Mouse (Mus musculus) limb, embryonic 15.5 days (tissue): ENCODE results near the gene Rbfox1. TPM values are rescaled to one million over a fixed set of nuclear protein-coding genes. Genes with fewer than 3 reads are reported as not detected.
A peak's percentile ranks its signal among the peaks of the same experiment; 100 is the strongest.

Experiments used
- ATAC-seq: fragments of 200-750 bp; cut with Nextera tagmentation; 2 replicates; pipeline ENCODE4 v1.8.0; 2017; ENCODE audit warnings: low read depth, moderate TSS enrichment; ENCODE audit not compliant: insufficient number of reproducible peaks, low FRiP score, low TSS enrichment
- H3K27ac ChIP-seq: fragments of 300-500 bp; sonication (generic); 2 replicates; pipeline ENCODE4 v1.5.1; 2015; ENCODE audit warnings: moderate library complexity, mild to moderate bottlenecking, inconsistent platforms
- H3K27me3 ChIP-seq: fragments of 300-500 bp; sonication (generic); 2 replicates; pipeline ENCODE4 v1.6.1; 2015; ENCODE audit warnings: inconsistent platforms
- H3K36me3 ChIP-seq: fragments of 300-500 bp; sonication (generic); 2 replicates; pipeline ENCODE4 v1.6.1; 2015; ENCODE audit warnings: inconsistent platforms
- H3K4me1 ChIP-seq: fragments of 300-500 bp; sonication (generic); 2 replicates; pipeline ENCODE4 v1.6.1; 2015; ENCODE audit warnings: inconsistent platforms
- H3K4me2 ChIP-seq: fragments of 300-500 bp; sonication (generic); 2 replicates; pipeline ENCODE4 v1.6.1; 2015; ENCODE audit warnings: mild to moderate bottlenecking, inconsistent platforms
- H3K4me3 ChIP-seq: fragments of 300-500 bp; sonication (generic); 2 replicates; pipeline ENCODE4 v1.5.1; 2015; ENCODE audit warnings: mild to moderate bottlenecking, inconsistent platforms
- H3K9ac ChIP-seq: fragments of 300-500 bp; sonication (generic); 2 replicates; pipeline ENCODE4 v1.6.1; 2015; ENCODE audit warnings: inconsistent platforms
- H3K9me3 ChIP-seq: fragments of 300-500 bp; sonication (generic); 2 replicates; pipeline ENCODE4 v1.6.1; 2016; ENCODE audit warnings: inconsistent platforms
- WGBS: fragments of 180-500 bp; shearing (Covaris S2); methylation state at CpG from one replicate; pipeline ENCODE4 v1.1.7; 2015; 5-methylcytosine and 5-hydroxymethylcytosine counted together
- polyA plus RNA-seq: library from polyadenylated mRNA; unstranded; fragments of >200 nt; fragmentation: Nextera tagmentation; extraction: Ambion mirVana; gene quantifications from 2 replicates; pipeline ENCODE4 v1.2.1, GENCODE M21; 2015

Gene Rbfox1
- polyA plus RNA-seq, 1 experiment from 2014 or later: 4.0 TPM

- no peak overlapping the region for H3K9ac ChIP-seq
- H3K4me2 ChIP-seq: no peak overlapping the region
- H3K9me3 ChIP-seq: no peaks in the 10 kb centered on the region
- H3K27ac ChIP-seq: no peak overlapping the region
- H3K4me3 ChIP-seq: no peak overlapping the region
- H3K36me3 ChIP-seq: no peaks in the 10 kb centered on the region
- WGBS: 32% methylated on average over 14 of the region's 14 CpGs
- peaks cover 12% of the 10 kb centered on the region; the same call in 1 of the 2 replicates for H3K4me1 ChIP-seq
- ATAC-seq: peak; percentile 35; the same call in 1 of the 2 replicates
- H3K27me3 ChIP-seq: no peaks in the 10 kb centered on the region
Measured at GRCm38 (mm10) chr16:6769495-6770237, 884.5 kb downstream of the Rbfox1 start.

GRCm38 (mm10) chr16:6777506-6778185 is 892.5 kb downstream of the Rbfox1 start:
- Histone ChIP-seq H3K9ac (no peak overlapping the region), H3K27ac (no peak overlapping the region), H3K27me3 (no peaks in the 10 kb centered on the region), H3K9me3 (no peaks in the 10 kb centered on the region), H3K4me1 (no peaks in the 10 kb centered on the region), H3K4me3 (no peak overlapping the region), H3K4me2 (no peak overlapping the region), H3K36me3 (no peaks in the 10 kb centered on the region)
- ATAC-seq: no peak
- WGBS: 81% methylated on average over 6 of the region's 6 CpGs

GRCm38 (mm10) chr16:6784144-6784543 is 899.0 kb downstream of the Rbfox1 start:
- H3K4me1 ChIP-seq: no peaks in the 10 kb centered on the region
- WGBS: 50% methylated on average over 5 of the region's 5 CpGs
- H3K9ac ChIP-seq: no peak overlapping the region
- no peak overlapping the region for H3K4me2 ChIP-seq
- no peaks in the 10 kb centered on the region for H3K9me3 ChIP-seq
- no peaks in the 10 kb centered on the region for H3K36me3 ChIP-seq
- ATAC-seq: no peak
- no peak overlapping the region for H3K4me3 ChIP-seq
- no peaks in the 10 kb centered on the region for H3K27me3 ChIP-seq
- no peak overlapping the region for H3K27ac ChIP-seq

GRCm38 (mm10) chr16:6785026-6785425 is 899.9 kb downstream of the Rbfox1 start:
- Histone ChIP-seq H3K36me3 (no peaks in the 10 kb centered on the region), H3K4me1 (no peaks in the 10 kb centered on the region), H3K9ac (no peak overlapping the region), H3K27me3 (no peaks in the 10 kb centered on the region), H3K4me2 (no peak overlapping the region), H3K9me3 (no peaks in the 10 kb centered on the region), H3K27ac (no peak overlapping the region), H3K4me3 (no peak overlapping the region)
- 47% methylated on average over 4 of the region's 4 CpGs for WGBS
- ATAC-seq: no peak

DNA sequence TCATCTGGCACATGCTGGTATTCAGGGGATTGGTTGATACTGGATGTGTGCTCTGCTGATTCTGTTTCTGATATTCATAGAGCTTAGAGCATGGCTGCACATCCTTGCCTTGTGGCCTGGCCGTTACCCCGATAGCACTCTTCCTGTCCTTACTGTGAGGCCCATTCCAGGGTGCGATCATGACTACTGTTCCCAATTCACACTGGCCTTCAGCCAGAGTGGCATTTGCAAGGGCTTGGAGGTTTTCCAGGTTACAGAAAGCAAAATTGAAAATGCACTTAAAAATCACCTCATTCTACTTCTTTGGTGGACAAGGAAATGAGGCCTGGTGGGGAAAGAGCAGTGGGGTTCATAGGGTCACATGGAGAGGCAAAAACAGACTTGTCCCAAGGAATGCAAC is 906.1 kb downstream of the Rbfox1 start:
- Histone ChIP-seq H3K9ac (no peak overlapping the region), H3K4me1 (no peaks in the 10 kb centered on the region), H3K27ac (no peak overlapping the region), H3K4me3 (no peak overlapping the region), H3K9me3 (no peaks in the 10 kb centered on the region), H3K27me3 (no peaks in the 10 kb centered on the region), H3K4me2 (no peak overlapping the region), H3K36me3 (no peaks in the 10 kb centered on the region)
- no peak for ATAC-seq
- WGBS: 59% methylated on average over 3 of the region's 3 CpGs

- ATAC-seq: no peak
- H3K4me1 ChIP-seq: no peaks in the 10 kb centered on the region
- no peaks in the 10 kb centered on the region for H3K36me3 ChIP-seq
- H3K4me2 ChIP-seq: no peak overlapping the region
- no peaks in the 10 kb centered on the region for H3K9me3 ChIP-seq
- WGBS: 11% methylated on average over 9 of the region's 9 CpGs
- H3K4me3 ChIP-seq: no peak overlapping the region
- H3K9ac ChIP-seq: no peak overlapping the region
- no peaks in the 10 kb centered on the region for H3K27me3 ChIP-seq
- H3K27ac ChIP-seq: no peak overlapping the region
Measured at GRCm38 (mm10) chr16:6791655-6792054, 906.5 kb downstream of the Rbfox1 start.

DNA sequence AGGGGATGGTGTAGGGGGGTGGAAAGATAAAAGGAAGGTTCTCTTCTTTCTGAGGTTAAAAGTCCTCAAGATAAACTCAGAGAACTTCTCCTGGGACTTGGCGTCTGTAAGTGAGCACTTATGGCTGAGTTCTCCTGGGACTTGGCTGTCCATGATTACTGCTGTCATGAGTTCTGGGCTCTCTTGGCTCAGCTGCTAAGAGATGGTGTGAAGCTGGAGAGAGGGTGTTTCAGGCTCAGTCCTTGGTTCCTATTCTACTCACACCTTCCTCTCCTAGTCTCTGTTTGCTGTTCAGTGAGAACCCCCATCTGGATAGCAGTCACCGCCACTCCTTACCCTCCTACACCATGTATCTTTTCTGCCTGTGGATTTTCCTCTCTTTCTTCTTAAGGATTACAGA is 921.1 kb downstream of the Rbfox1 start:
- no peak overlapping the region for H3K27ac ChIP-seq
- no peaks in the 10 kb centered on the region for H3K9me3 ChIP-seq
- H3K4me2 ChIP-seq: no peak overlapping the region
- no peak overlapping the region for H3K4me3 ChIP-seq
- H3K9ac ChIP-seq: no peak overlapping the region
- ATAC-seq: no peak
- H3K27me3 ChIP-seq: no peaks in the 10 kb centered on the region
- 82% methylated on average over 2 of the region's 2 CpGs for WGBS
- no peaks in the 10 kb centered on the region for H3K36me3 ChIP-seq
- H3K4me1 ChIP-seq: no peaks in the 10 kb centered on the region

DNA sequence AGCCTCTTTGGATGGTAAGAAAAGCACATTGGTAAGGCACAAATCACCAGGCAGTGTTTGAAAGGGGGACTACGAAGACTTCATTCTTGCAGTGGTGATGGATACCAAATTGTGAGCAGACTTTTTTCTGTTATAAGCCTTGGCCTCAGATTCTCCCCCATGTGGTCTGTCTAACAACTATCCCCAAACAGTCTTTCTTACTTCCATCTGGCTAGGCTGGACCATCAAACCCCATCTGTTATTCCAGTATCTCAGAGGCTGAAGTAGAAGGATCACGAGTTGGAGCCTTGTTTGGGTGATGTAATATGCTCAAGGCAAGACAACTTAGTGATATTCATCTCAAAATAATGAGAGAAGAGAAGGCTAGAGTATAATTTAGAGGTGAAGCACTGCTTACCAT is 922.7 kb downstream of the Rbfox1 start:
- no peaks in the 10 kb centered on the region for H3K9me3 ChIP-seq
- H3K9ac ChIP-seq: no peak overlapping the region
- H3K4me2 ChIP-seq: no peak overlapping the region
- H3K27me3 ChIP-seq: no peaks in the 10 kb centered on the region
- ATAC-seq: no peak
- H3K4me3 ChIP-seq: no peak overlapping the region
- no peak overlapping the region for H3K27ac ChIP-seq
- H3K4me1 ChIP-seq: 0 out of 2 replicates have a peak, but pooled peaks cover 1% of the 10 kb centered on the region
- no peaks in the 10 kb centered on the region for H3K36me3 ChIP-seq
- 72% methylated on average over 2 of the region's 2 CpGs for WGBS

DNA sequence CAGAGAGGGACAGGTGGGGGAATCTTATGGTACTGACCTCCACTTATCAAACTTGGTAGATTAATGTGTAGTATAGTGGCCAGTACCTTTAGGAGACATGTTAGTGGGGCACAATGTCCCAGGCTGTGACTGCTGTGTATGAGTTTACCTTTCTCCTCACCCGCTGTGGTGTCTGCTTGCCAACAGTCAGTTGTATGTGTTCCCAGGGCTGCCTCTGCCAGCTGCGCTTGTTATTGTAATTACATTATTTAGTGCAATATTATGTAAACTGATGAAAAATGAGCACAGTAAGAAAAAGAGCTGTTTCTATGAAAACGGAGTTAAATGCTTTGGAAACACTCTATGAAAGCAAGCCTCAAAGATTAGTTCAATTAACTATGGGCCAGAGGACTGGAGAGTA is 928.7 kb downstream of the Rbfox1 start:
- Histone ChIP-seq H3K4me3 (no peak overlapping the region), H3K9ac (no peak overlapping the region), H3K4me2 (no peak overlapping the region), H3K36me3 (no peaks in the 10 kb centered on the region), H3K27ac (no peak overlapping the region), H3K27me3 (no peaks in the 10 kb centered on the region), H3K9me3 (no peaks in the 10 kb centered on the region), H3K4me1 (peaks cover 9% of the 10 kb centered on the region; the same call in 1 of the 2 replicates)
- 61% methylated on average over 3 of the region's 3 CpGs for WGBS
- ATAC-seq: no peak

GRCm38 (mm10) chr16:6821741-6822140 is 936.6 kb downstream of the Rbfox1 start:
- no peak for ATAC-seq
- 72% methylated on average over 1 of the region's 1 CpGs for WGBS
- Histone ChIP-seq H3K4me2 (no peak overlapping the region), H3K9me3 (no peaks in the 10 kb centered on the region), H3K36me3 (no peaks in the 10 kb centered on the region), H3K4me1 (no peaks in the 10 kb centered on the region), H3K9ac (no peak overlapping the region), H3K27me3 (no peaks in the 10 kb centered on the region), H3K27ac (no peak overlapping the region), H3K4me3 (no peak overlapping the region)

- no peak overlapping the region for H3K9ac ChIP-seq
- no peak overlapping the region for H3K4me2 ChIP-seq
- WGBS: 77% methylated on average over 6 of the region's 6 CpGs
- H3K27me3 ChIP-seq: no peaks in the 10 kb centered on the region
- no peak overlapping the region for H3K4me3 ChIP-seq
- no peak for ATAC-seq
- H3K4me1 ChIP-seq: no peaks in the 10 kb centered on the region
- H3K36me3 ChIP-seq: no peaks in the 10 kb centered on the region
- no peaks in the 10 kb centered on the region for H3K9me3 ChIP-seq
- H3K27ac ChIP-seq: no peak overlapping the region
Measured at GRCm38 (mm10) chr16:6829892-6830524, 944.9 kb downstream of the Rbfox1 start.

DNA sequence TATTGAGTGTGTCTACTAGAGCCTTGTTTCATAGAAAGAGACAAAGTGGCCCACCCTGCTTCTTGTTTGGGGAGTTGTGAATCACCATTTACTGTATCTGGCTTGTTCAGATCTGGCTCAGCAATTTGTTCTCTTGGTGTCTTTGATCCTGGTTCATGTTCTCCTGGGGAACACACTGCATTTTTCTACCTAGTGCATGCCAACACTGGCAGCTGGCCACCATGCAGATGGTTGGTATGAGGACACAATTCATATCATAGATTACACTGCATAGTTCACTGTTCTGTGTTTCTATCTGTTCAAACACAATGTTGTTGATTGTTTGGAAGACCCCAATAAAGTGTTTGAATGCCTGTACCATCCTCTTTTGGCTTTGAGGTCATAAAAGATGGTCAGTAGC is 948.3 kb downstream of the Rbfox1 start:
- no peak for ATAC-seq
- H3K9ac ChIP-seq: no peak overlapping the region
- no peak overlapping the region for H3K27ac ChIP-seq
- no peaks in the 10 kb centered on the region for H3K36me3 ChIP-seq
- H3K4me2 ChIP-seq: no peak overlapping the region
- H3K9me3 ChIP-seq: no peaks in the 10 kb centered on the region
- H3K4me1 ChIP-seq: no peaks in the 10 kb centered on the region
- H3K27me3 ChIP-seq: no peaks in the 10 kb centered on the region
- H3K4me3 ChIP-seq: no peak overlapping the region
